Mouse (Mus musculus): ENCODE measurements around the gene Rab7b. TPM values are rescaled to one million over a fixed set of nuclear protein-coding genes. Genes with fewer than 3 reads are reported as not detected.

Rab7b gene
- total and polyA plus RNA-seq, 3 experiments = 0.19 TPM; not detected in 2

GRCm38 (mm10) chr1:131665886-131666285 is 22.6 kb upstream of the Rab7b start:
- Histone ChIP-seq H3K4me3 (replicated peaks in 1 of 3; ENCODE audit: low read depth in 2 of 3, low read length in 2 of 3, poor library complexity in 1 of 3) (no peak overlapping the region), H3K9ac (ENCODE audit: insufficient read depth, low read depth) (no peak overlapping the region), H3K9me3 (replicated peaks; ENCODE audit: low read length) (no peaks in the 10 kb centered on the region), H3K4me2 (ENCODE audit: insufficient read depth, low read depth, poor library complexity, severe bottlenecking) (no peak overlapping the region), H3K79me2 (replicated peaks; ENCODE audit: control insufficient read depth, extremely low read depth, insufficient read depth, poor library complexity, severe bottlenecking) (no peaks in the 10 kb centered on the region), H3K36me3 (replicated peaks in 1 of 2; ENCODE audit: control insufficient read depth in 1 of 2, insufficient read depth in 1 of 2, low read length in 1 of 2) (no peaks in the 10 kb centered on the region), H3K4me1 (ENCODE audit: control insufficient read depth in 1 of 2, insufficient read depth in 2 of 2) (peaks cover 4 to 10% of the 10 kb centered on the region in 2 experiments; a peak in 3 of 4 replicates), H3K27me3 (replicated peaks) (no peaks in the 10 kb centered on the region), H3K27ac (ENCODE audit: insufficient read depth, low read depth) (no peak overlapping the region)
- in situ Hi-C loops (cut with MboI; ENCODE audit: low pct_ligation_motif_present, low pct_unique_long_range_greater_than_20kb, low sequenced_read_pairs) = no loop called here
- dilution Hi-C loops (cut with MboI; ENCODE audit: extremely low pct_ligation_motif_present, extremely low pct_unique_long_range_greater_than_20kb, low sequenced_read_pairs) = no loop called here
- DNase-seq (ENCODE audit: extremely low read depth) = no peak
- TF ChIP-seq ZMIZ1 (IDR thresholded peaks at IDR 0.05; ENCODE audit: low read depth, low read length) = no peak
- TF ChIP-seq POLR2AphosphoS2 (IDR thresholded peaks at IDR 0.05; ENCODE audit: low read depth, low read length) = no peak
- TF ChIP-seq CHD1 (IDR thresholded peaks at IDR 0.05; ENCODE audit: low read depth, low read length) = no peak
- no peak for TF ChIP-seq IRF4 (IDR thresholded peaks at IDR 0.05; ENCODE audit: low read depth, low read length)
- TF ChIP-seq MAX (IDR thresholded peaks at IDR 0.05; ENCODE audit: low read length) = no peak
- no peak for TF ChIP-seq MAFK (IDR thresholded peaks at IDR 0.05; ENCODE audit: insufficient replicate concordance, low read length)
- no peak for TF ChIP-seq NRF1 (IDR thresholded peaks at IDR 0.05; ENCODE audit: low read depth, low read length)
- TF ChIP-seq MEF2A (IDR thresholded peaks at IDR 0.05; ENCODE audit: borderline replicate concordance, low read depth, low read length) = no peak

- dilution Hi-C loops (cut with MboI; ENCODE audit: extremely low pct_ligation_motif_present, extremely low pct_unique_long_range_greater_than_20kb, low sequenced_read_pairs) = no loop called here
- Histone ChIP-seq H3K9ac (ENCODE audit: insufficient read depth, low read depth) (no peak overlapping the region), H3K4me3 (replicated peaks in 1 of 3; ENCODE audit: low read depth in 2 of 3, low read length in 2 of 3, poor library complexity in 1 of 3) (no peak overlapping the region), H3K27me3 (replicated peaks) (no peaks in the 10 kb centered on the region), H3K36me3 (replicated peaks in 1 of 2; ENCODE audit: control insufficient read depth in 1 of 2, insufficient read depth in 1 of 2, low read length in 1 of 2) (no peaks in the 10 kb centered on the region), H3K4me2 (ENCODE audit: insufficient read depth, low read depth, poor library complexity, severe bottlenecking) (no peak overlapping the region), H3K27ac (ENCODE audit: insufficient read depth, low read depth) (no peak overlapping the region), H3K79me2 (replicated peaks; ENCODE audit: control insufficient read depth, extremely low read depth, insufficient read depth, poor library complexity, severe bottlenecking) (no peaks in the 10 kb centered on the region), H3K9me3 (replicated peaks; ENCODE audit: low read length) (no peaks in the 10 kb centered on the region), H3K4me1 (ENCODE audit: control insufficient read depth in 1 of 2, insufficient read depth in 2 of 2) (peaks cover 12 to 44% of the 10 kb centered on the region in 2 experiments)
- no peak for DNase-seq (ENCODE audit: extremely low read depth)
- in situ Hi-C loops (cut with MboI; ENCODE audit: low pct_ligation_motif_present, low pct_unique_long_range_greater_than_20kb, low sequenced_read_pairs) = loop anchor here (5.0 kb wide), 1 partner anchor 36 kb away; no protein-coding TSS in a partner anchor
- TF ChIP-seq IRF4 (IDR thresholded peaks at IDR 0.05; ENCODE audit: low read depth, low read length) = peak; percentile 62
- TF ChIP-seq HCFC1 (IDR thresholded peaks at IDR 0.05; ENCODE audit: low read depth, low read length) = no peak
- no peak for TF ChIP-seq ZC3H11A (IDR thresholded peaks at IDR 0.05; ENCODE audit: low read depth, low read length)
- TF ChIP-seq BHLHE40 (IDR thresholded peaks at IDR 0.05; ENCODE audit: low read depth, low read length) = peak; percentile 26
These were observed 17.4 kb upstream of the Rab7b start for GRCm38 (mm10) chr1:131671113-131671512.

- Histone ChIP-seq H3K4me2 (ENCODE audit: insufficient read depth, low read depth, poor library complexity, severe bottlenecking) (no peak overlapping the region), H3K4me1 (ENCODE audit: control insufficient read depth in 1 of 2, insufficient read depth in 2 of 2) (peaks cover 12 to 44% of the 10 kb centered on the region in 2 experiments), H3K27ac (ENCODE audit: insufficient read depth, low read depth) (no peak overlapping the region), H3K27me3 (replicated peaks) (no peaks in the 10 kb centered on the region), H3K36me3 (replicated peaks in 1 of 2; ENCODE audit: control insufficient read depth in 1 of 2, insufficient read depth in 1 of 2, low read length in 1 of 2) (no peaks in the 10 kb centered on the region), H3K9ac (ENCODE audit: insufficient read depth, low read depth) (no peak overlapping the region), H3K79me2 (replicated peaks; ENCODE audit: control insufficient read depth, extremely low read depth, insufficient read depth, poor library complexity, severe bottlenecking) (no peaks in the 10 kb centered on the region), H3K9me3 (replicated peaks; ENCODE audit: low read length) (no peaks in the 10 kb centered on the region), H3K4me3 (replicated peaks in 1 of 3; ENCODE audit: low read depth in 2 of 3, low read length in 2 of 3, poor library complexity in 1 of 3) (no peak overlapping the region)
- dilution Hi-C loops (cut with MboI; ENCODE audit: extremely low pct_ligation_motif_present, extremely low pct_unique_long_range_greater_than_20kb, low sequenced_read_pairs) = no loop called here
- TF ChIP-seq BHLHE40 (IDR thresholded peaks at IDR 0.05; ENCODE audit: low read depth, low read length) (peak; percentile 73), MAX (IDR thresholded peaks at IDR 0.05; ENCODE audit: low read length) (no peak)
- peak; percentile 59 for DNase-seq (ENCODE audit: extremely low read depth)
- in situ Hi-C loops (cut with MboI; ENCODE audit: low pct_ligation_motif_present, low pct_unique_long_range_greater_than_20kb, low sequenced_read_pairs) = loop anchor here (5.0 kb wide), 1 partner anchor 35 kb away; no protein-coding TSS in a partner anchor
These were observed 16.1 kb upstream of the Rab7b start for GRCm38 (mm10) chr1:131672361-131672760.
